Mouse (Mus musculus) heart, embryonic 16.5 days (tissue): ENCODE results near the gene Sap18b. TPM values are rescaled to one million over a fixed set of nuclear protein-coding genes. Genes with fewer than 3 reads are reported as not detected.

Experiments used
- ATAC-seq: fragments of 200-750 bp; cut with Nextera tagmentation; replicated peaks from 2 replicates; pipeline ENCODE4 v1.8.0; 2017; ENCODE audit warnings: moderate number of reproducible peaks; ENCODE audit not compliant: insufficient read depth, low FRiP score; ENCODE audit errors: extremely low read depth
- H3K27ac ChIP-seq: fragments of 300-500 bp; sonication (generic); 2 replicates; pipeline ENCODE4 v1.5.1; 2014; ENCODE audit warnings: mild to moderate bottlenecking, low read length, control low read depth, moderate library complexity
- H3K27me3 ChIP-seq: fragments of 300-500 bp; sonication (generic); 2 replicates; pipeline ENCODE4 v1.6.1; 2014; ENCODE audit warnings: low read length, mixed read lengths; ENCODE audit not compliant: control insufficient read depth, insufficient read depth
- H3K36me3 ChIP-seq: fragments of 300-500 bp; sonication (generic); 2 replicates; pipeline ENCODE4 v1.6.1; 2014; ENCODE audit not compliant: control insufficient read depth, insufficient read depth
- H3K4me1 ChIP-seq: fragments of 300-500 bp; sonication (generic); 2 replicates; pipeline ENCODE4 v1.6.1; 2014; ENCODE audit warnings: low read length, mixed read lengths; ENCODE audit not compliant: control insufficient read depth, insufficient read depth
- H3K4me2 ChIP-seq: fragments of 300-500 bp; sonication (generic); 2 replicates; pipeline ENCODE4 v1.6.1; 2014; ENCODE audit warnings: low read depth, mild to moderate bottlenecking, control low read depth, low read length
- H3K4me3 ChIP-seq: fragments of 300-500 bp; sonication (generic); 2 replicates; pipeline ENCODE4 v1.5.1; 2014; ENCODE audit warnings: mild to moderate bottlenecking, control low read depth, low read length
- H3K9ac ChIP-seq: fragments of 300-500 bp; sonication (generic); 2 replicates; pipeline ENCODE4 v1.6.1; 2014; ENCODE audit warnings: low read length, control low read depth
- H3K9me3 ChIP-seq: fragments of 300-500 bp; sonication (generic); replicated peaks from 2 replicates; pipeline ENCODE4 v1.6.1; 2016; ENCODE audit warnings: low read length; ENCODE audit not compliant: control insufficient read depth
- WGBS: fragments of 180-500 bp; shearing (Covaris S2); extraction: QIAGEN DNeasy Blood & Tissue Kit; methylation state at CpG from one replicate; pipeline ENCODE4 v1.1.7; 2014; 5-methylcytosine and 5-hydroxymethylcytosine counted together
- polyA plus RNA-seq: library from polyadenylated mRNA; unstranded; fragments of >200 nt; fragmentation: Nextera tagmentation; extraction: Ambion mirVana; gene quantifications from 2 replicates; pipeline ENCODE4 v1.2.1, GENCODE M21; 2015

The Sap18b gene
- polyA plus RNA-seq, 1 experiment from 2014 or later = 285 TPM

GRCm38 (mm10) chr8:95801476-95802064 is 23.6 kb upstream of the Sap18b start:
- H3K36me3 ChIP-seq = peaks cover 9% of the 10 kb centered on the region; the same call in 1 of the 2 replicates
- H3K9me3 ChIP-seq = no peaks in the 10 kb centered on the region
- no peak overlapping the region for H3K27ac ChIP-seq
- no peak overlapping the region for H3K4me2 ChIP-seq
- H3K4me3 ChIP-seq = no peak overlapping the region
- peaks cover 55% of the 10 kb centered on the region for H3K4me1 ChIP-seq
- 90% methylated on average over 1 of the region's 1 CpGs for WGBS
- no peaks in the 10 kb centered on the region for H3K27me3 ChIP-seq
- ATAC-seq = no peak
- no peak overlapping the region for H3K9ac ChIP-seq

GRCm38 (mm10) chr8:95802231-95802630 is 22.9 kb upstream of the Sap18b start:
- WGBS = 77% methylated on average over 8 of the region's 8 CpGs
- Histone ChIP-seq H3K4me2 (no peak overlapping the region), H3K9me3 (no peaks in the 10 kb centered on the region), H3K9ac (no peak overlapping the region), H3K4me1 (peaks cover 55% of the 10 kb centered on the region), H3K27ac (no peak overlapping the region), H3K27me3 (no peaks in the 10 kb centered on the region), H3K36me3 (peaks cover 9% of the 10 kb centered on the region; the same call in 1 of the 2 replicates), H3K4me3 (no peak overlapping the region)
- no peak for ATAC-seq

DNA sequence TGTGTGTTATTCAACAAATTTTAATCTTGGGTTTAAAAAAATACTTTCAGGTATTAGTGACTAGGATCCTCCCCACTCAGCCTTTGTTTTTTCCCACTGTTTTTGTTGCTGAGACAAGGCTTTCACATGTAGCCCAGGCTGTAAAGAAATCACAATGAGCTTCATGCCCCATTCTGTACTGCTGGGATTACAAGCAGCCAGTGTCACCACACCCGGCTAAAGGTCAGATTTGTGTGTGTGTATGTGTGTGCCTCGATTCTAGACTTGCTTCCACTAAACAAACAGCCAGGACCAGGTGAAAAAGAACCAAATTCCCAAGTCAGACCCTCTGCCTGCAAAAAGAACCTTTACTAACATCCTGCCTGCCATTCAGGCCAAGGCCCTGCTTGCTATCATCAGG is 19.7 kb upstream of the Sap18b start:
- WGBS = 46% methylated on average over 2 of the region's 2 CpGs
- Histone ChIP-seq H3K4me1 (peaks cover 38% of the 10 kb centered on the region), H3K9me3 (no peaks in the 10 kb centered on the region), H3K4me2 (peak overlapping the region; percentile 98), H3K27ac (peak overlapping the region; percentile 97; the same call in 1 of the 2 replicates), H3K4me3 (peak overlapping the region; percentile 96), H3K27me3 (no peaks in the 10 kb centered on the region), H3K36me3 (peaks cover 9% of the 10 kb centered on the region; the same call in 1 of the 2 replicates), H3K9ac (peak overlapping the region; percentile 99)
- ATAC-seq = no peak

- H3K4me1 ChIP-seq = peaks cover 39% of the 10 kb centered on the region
- H3K36me3 ChIP-seq = peaks cover 9% of the 10 kb centered on the region; the same call in 1 of the 2 replicates
- peak overlapping the region; percentile 99 for H3K9ac ChIP-seq
- H3K27ac ChIP-seq = peak overlapping the region; percentile 97
- peak overlapping the region; percentile 96 for H3K4me3 ChIP-seq
- H3K27me3 ChIP-seq = no peaks in the 10 kb centered on the region
- under 1% methylated on average over 69 of the region's 69 CpGs for WGBS
- no peak for ATAC-seq
- H3K9me3 ChIP-seq = no peaks in the 10 kb centered on the region
- H3K4me2 ChIP-seq = peak overlapping the region; percentile 98
Observed at GRCm38 (mm10) chr8:95806461-95807191, 18.5 kb upstream of the Sap18b start.

DNA sequence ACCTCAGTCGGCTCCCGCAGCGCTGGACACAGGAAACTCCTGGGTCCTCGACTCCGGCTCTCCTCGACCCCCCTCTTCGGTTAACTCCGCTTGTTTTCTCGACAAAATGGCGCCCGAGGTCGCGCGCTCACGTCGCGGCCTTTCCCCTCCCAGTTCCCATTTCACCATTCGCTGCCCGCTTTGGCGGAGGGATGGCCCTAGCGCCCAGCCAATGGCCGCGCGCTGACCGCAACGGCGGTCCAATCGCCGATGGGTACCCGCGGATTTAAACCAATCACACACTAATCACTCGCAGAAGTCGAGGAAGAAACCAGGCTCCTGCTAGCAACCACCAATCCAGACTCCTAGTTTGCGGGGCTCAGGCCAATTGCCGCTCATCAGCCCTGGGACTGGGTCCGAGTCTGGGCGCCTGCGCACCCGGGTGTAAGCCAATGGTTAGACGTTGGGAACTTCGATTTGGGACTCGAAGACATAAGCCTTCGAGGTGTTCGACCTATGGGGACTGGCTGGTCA is 17.8 kb upstream of the Sap18b start, which contains the start of gene Cnot1:
Cnot1 (minus strand) TSS at position 134 of the 513 bp plus-strand sequence.
- peaks cover 39% of the 10 kb centered on the region for H3K4me1 ChIP-seq
- H3K4me3 ChIP-seq = peak within 1 kb of the TSS; percentile 96
- H3K27me3 ChIP-seq = no peaks in the 10 kb centered on the region
- no peaks in the 10 kb centered on the region for H3K9me3 ChIP-seq
- WGBS = under 1% methylated on average over 44 of the region's 44 CpGs
- ATAC-seq = peak; percentile 88
- H3K36me3 ChIP-seq = peaks cover 3% of the 10 kb centered on the region; the same call in 1 of the 2 replicates
- peak within 1 kb of the TSS; percentile 99 for H3K27ac ChIP-seq
- H3K9ac ChIP-seq = peak within 1 kb of the TSS; percentile 99
- peak within 1 kb of the TSS; percentile 98 for H3K4me2 ChIP-seq

GRCm38 (mm10) chr8:95807861-95808260 is 17.3 kb upstream of the Sap18b start:
- Histone ChIP-seq H3K27me3 (no peaks in the 10 kb centered on the region), H3K4me1 (peaks cover 38% of the 10 kb centered on the region), H3K4me3 (peak overlapping the region; percentile 96), H3K9ac (peak overlapping the region; percentile 78), H3K4me2 (peak overlapping the region; percentile 86), H3K36me3 (0 out of 2 replicates have a peak, but pooled peaks cover 2% of the 10 kb centered on the region), H3K27ac (peak overlapping the region; percentile 99), H3K9me3 (no peaks in the 10 kb centered on the region)
- 0% methylated on average over 20 of the region's 20 CpGs for WGBS
- peak; percentile 87 for ATAC-seq

DNA sequence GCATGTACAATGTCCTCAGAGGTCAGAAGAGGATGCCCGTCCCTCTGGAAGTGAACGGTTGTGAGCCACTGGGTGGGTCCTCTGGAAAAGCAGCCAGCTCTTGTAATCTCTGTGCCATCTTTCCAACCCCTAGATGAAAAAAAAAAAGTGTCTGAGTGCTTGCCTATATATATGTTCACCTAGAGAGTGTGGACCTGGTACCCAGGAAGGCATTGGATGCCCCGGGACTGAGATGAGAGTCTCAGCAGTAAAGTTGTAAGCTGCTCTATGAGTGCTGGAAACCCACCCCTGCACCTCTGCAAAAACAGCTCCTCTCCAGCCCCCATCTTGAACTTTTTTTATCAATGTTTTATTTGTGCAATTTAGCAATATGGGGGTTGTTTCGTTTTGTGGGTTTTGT is 16.5 kb upstream of the Sap18b start:
- Histone ChIP-seq H3K36me3 (0 out of 2 replicates have a peak, but pooled peaks cover 2% of the 10 kb centered on the region), H3K4me3 (no peak overlapping the region), H3K27me3 (no peaks in the 10 kb centered on the region), H3K4me1 (peaks cover 38% of the 10 kb centered on the region), H3K9ac (no peak overlapping the region), H3K9me3 (no peaks in the 10 kb centered on the region), H3K4me2 (no peak overlapping the region), H3K27ac (no peak overlapping the region)
- WGBS = 81% methylated on average over 4 of the region's 4 CpGs
- no peak for ATAC-seq

- Histone ChIP-seq H3K4me1 (peaks cover 34% of the 10 kb centered on the region), H3K4me3 (no peak overlapping the region), H3K36me3 (no peaks in the 10 kb centered on the region), H3K9ac (no peak overlapping the region), H3K4me2 (no peak overlapping the region), H3K9me3 (no peaks in the 10 kb centered on the region), H3K27me3 (no peaks in the 10 kb centered on the region), H3K27ac (peak overlapping the region; percentile 94)
- WGBS = 84% methylated on average over 5 of the region's 5 CpGs
- no peak for ATAC-seq
Observed at GRCm38 (mm10) chr8:95809116-95809515, 16.0 kb upstream of the Sap18b start.

DNA sequence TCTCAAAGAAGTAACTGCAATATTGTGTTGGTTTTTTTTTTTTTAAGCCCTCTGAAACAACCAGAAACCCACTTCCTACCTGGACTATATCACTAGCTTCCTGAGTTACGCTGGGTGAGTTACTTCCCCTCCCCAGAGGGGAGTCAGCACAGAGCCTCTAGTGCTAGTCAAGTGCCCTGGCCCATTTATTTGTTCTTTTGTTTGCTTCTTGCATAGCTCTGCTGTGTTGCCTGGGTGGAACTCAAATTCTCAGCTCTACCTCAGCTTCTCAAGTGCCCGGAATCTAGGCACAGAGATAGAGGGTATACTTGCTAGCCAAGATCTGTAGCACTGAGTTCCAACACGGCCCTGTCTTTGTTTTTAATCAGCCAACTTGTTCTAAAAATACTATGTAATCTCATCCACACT is 15.0 kb upstream of the Sap18b start:
- 14% methylated on average over 3 of the region's 3 CpGs for WGBS
- Histone ChIP-seq H3K36me3 (no peaks in the 10 kb centered on the region), H3K27ac (peak overlapping the region; percentile 94), H3K4me2 (peak overlapping the region; percentile 42; the same call in 1 of the 2 replicates), H3K9me3 (no peaks in the 10 kb centered on the region), H3K27me3 (no peaks in the 10 kb centered on the region), H3K9ac (no peak overlapping the region), H3K4me1 (peaks cover 26% of the 10 kb centered on the region), H3K4me3 (no peak overlapping the region)
- ATAC-seq = peak; percentile 37
